Mouse (Mus musculus): ENCODE results near the gene Got1.

GRCm38 (mm10) chr19:43530921-43531320 lies 6.5 kb upstream of the Got1 start:
- TF ChIP-seq TAL1 (IDR thresholded peaks at IDR 0.05; ENCODE audit: low read length) (no peak), GATA1 (IDR thresholded peaks at IDR 0.05; ENCODE audit: low read length) (no peak)
